Mouse (Mus musculus) stomach, postnatal 0 days (tissue): ENCODE results near the gene Socs7. TPM values are rescaled to one million over a fixed set of nuclear protein-coding genes. Genes with fewer than 3 reads are reported as not detected.
A peak's percentile ranks its signal among the peaks of the same experiment; 100 is the strongest.

ENCODE experiments used
- ATAC-seq: fragments of 200-750 bp; cut with Nextera tagmentation; 2 replicates; pipeline ENCODE4 v1.8.0; 2017; ENCODE audit not compliant: low FRiP score, low TSS enrichment
- DNase-seq: peaks from one replicate; pipeline ENCODE4 v3.0.0-alpha.2; 2016; ENCODE audit warnings: low spot score
- H3K27ac ChIP-seq: fragments of 300-500 bp; sonication (generic); replicated peaks from 2 replicates; pipeline ENCODE4 v1.5.1; 2014; ENCODE audit warnings: mild to moderate bottlenecking, control low read depth
- H3K27me3 ChIP-seq: fragments of 300-500 bp; sonication (generic); 2 replicates; pipeline ENCODE4 v1.6.1; 2014; ENCODE audit warnings: low read length; ENCODE audit not compliant: control insufficient read depth, insufficient read depth
- H3K36me3 ChIP-seq: fragments of 300-500 bp; sonication (generic); 2 replicates; pipeline ENCODE4 v1.6.1; 2014; ENCODE audit warnings: low read length, mixed read lengths; ENCODE audit not compliant: control insufficient read depth, insufficient read depth
- H3K4me1 ChIP-seq: fragments of 300-500 bp; sonication (generic); replicated peaks from 2 replicates; pipeline ENCODE4 v1.6.1; 2014; ENCODE audit warnings: antibody characterized with exemption; ENCODE audit not compliant: control insufficient read depth, insufficient read depth
- H3K4me2 ChIP-seq: fragments of 300-500 bp; sonication (generic); replicated peaks from 2 replicates; pipeline ENCODE4 v1.6.1; 2014; ENCODE audit warnings: low read depth, mild to moderate bottlenecking, control low read depth, moderate library complexity
- H3K4me3 ChIP-seq: fragments of 300-500 bp; sonication (generic); 2 replicates; pipeline ENCODE4 v1.5.1; 2014; ENCODE audit warnings: low read depth, low read length, control low read depth
- H3K9ac ChIP-seq: fragments of 300-500 bp; sonication (generic); 2 replicates; pipeline ENCODE4 v1.6.1; 2014; ENCODE audit warnings: mild to moderate bottlenecking, low read length, control low read depth, mixed read lengths
- H3K9me3 ChIP-seq: fragments of 300-500 bp; sonication (generic); 2 replicates; pipeline ENCODE4 v1.6.1; 2016; ENCODE audit warnings: low read length; ENCODE audit not compliant: control insufficient read depth
- CTCF ChIP-seq: IDR thresholded peaks from 2 replicates; pipeline ENCODE4 v1.5.1; 2016; ENCODE audit warnings: antibody characterized with exemption, low read depth, mild to moderate bottlenecking, moderate library complexity
- EP300 ChIP-seq: optimal IDR thresholded peaks from 2 replicates; pipeline ENCODE3; 2016; ENCODE audit warnings: antibody characterized with exemption
- WGBS: fragments of 180-500 bp; shearing (Covaris S2); extraction: QIAGEN DNeasy Blood & Tissue Kit; methylation state at CpG from one replicate; pipeline ENCODE4 v1.1.7; 2014; 5-methylcytosine and 5-hydroxymethylcytosine counted together
- polyA plus RNA-seq: library from polyadenylated mRNA; unstranded; fragments of >200 nt; fragmentation: Nextera tagmentation; extraction: Ambion mirVana; gene quantifications from 2 replicates; pipeline ENCODE4 v1.2.1, GENCODE M21; 2015

Gene Socs7
- polyA plus RNA-seq, 1 experiment from 2014 or later = 1.3 TPM

- DNase-seq (peak; percentile 83), ATAC-seq (peak; percentile 79)
- H3K27ac ChIP-seq = peak within 1 kb of the TSS; percentile 92
- H3K27me3 ChIP-seq = no peaks in the 10 kb centered on the region
- WGBS = 2% methylated on average over 29 of the region's 29 CpGs
- no peak for TF ChIP-seq EP300
- TF ChIP-seq CTCF = no peak
- H3K36me3 ChIP-seq = no peaks in the 10 kb centered on the region
- H3K4me3 ChIP-seq = peak within 1 kb of the TSS; percentile 85
- H3K4me1 ChIP-seq = no peaks in the 10 kb centered on the region
- peak within 1 kb of the TSS; percentile 84 for H3K9ac ChIP-seq
- H3K4me2 ChIP-seq = peak within 1 kb of the TSS; percentile 98
- no peaks in the 10 kb centered on the region for H3K9me3 ChIP-seq
Measured at GRCm38 (mm10) chr11:97415330-97415711, 53.0 kb downstream of the Socs7 start, which contains the start of gene Arhgap23. Arhgap23 (plus strand) TSS chr11:97415533.

GRCm38 (mm10) chr11:97415712-97416636 lies 53.6 kb downstream of the Socs7 start:
- Histone ChIP-seq H3K4me1 (no peaks in the 10 kb centered on the region), H3K36me3 (no peaks in the 10 kb centered on the region), H3K9ac (peak overlapping the region; percentile 84), H3K4me3 (peak overlapping the region; percentile 85), H3K27ac (peak overlapping the region; percentile 92), H3K4me2 (peak overlapping the region; percentile 98), H3K27me3 (no peaks in the 10 kb centered on the region), H3K9me3 (no peaks in the 10 kb centered on the region)
- DNase-seq (peak; percentile 60), ATAC-seq (peak; percentile 50)
- TF ChIP-seq EP300 (no peak), CTCF (peak; percentile 24; the same call in 1 of the 2 replicates)
- 1% methylated on average over 48 of the region's 49 CpGs for WGBS

GRCm38 (mm10) chr11:97416637-97417035 lies 54.3 kb downstream of the Socs7 start:
- 18% methylated on average over 5 of the region's 5 CpGs for WGBS
- Histone ChIP-seq H3K4me1 (no peaks in the 10 kb centered on the region), H3K27me3 (no peaks in the 10 kb centered on the region), H3K27ac (no peak overlapping the region; the same call in 1 of the 2 replicates), H3K4me3 (peak overlapping the region; percentile 85), H3K36me3 (no peaks in the 10 kb centered on the region), H3K9me3 (no peaks in the 10 kb centered on the region), H3K4me2 (peak overlapping the region; percentile 98), H3K9ac (peak overlapping the region; percentile 84; the same call in 1 of the 2 replicates)
- DNase-seq = no peak
- no peak for ATAC-seq
- TF ChIP-seq EP300 (no peak), CTCF (no peak)

GRCm38 (mm10) chr11:97418834-97419539 lies 56.6 kb downstream of the Socs7 start:
- no peak for ATAC-seq
- 77% methylated on average over 14 of the region's 14 CpGs for WGBS
- no peaks in the 10 kb centered on the region for H3K36me3 ChIP-seq
- H3K27me3 ChIP-seq = no peaks in the 10 kb centered on the region
- no peak for DNase-seq
- H3K4me3 ChIP-seq = no peak overlapping the region
- no peak for TF ChIP-seq EP300
- no peak for TF ChIP-seq CTCF
- no peaks in the 10 kb centered on the region for H3K4me1 ChIP-seq
- H3K9me3 ChIP-seq = no peaks in the 10 kb centered on the region
- H3K4me2 ChIP-seq = no peak overlapping the region
- H3K9ac ChIP-seq = no peak overlapping the region; the same call in 1 of the 2 replicates
- peak overlapping the region; percentile 18; the same call in 1 of the 2 replicates for H3K27ac ChIP-seq

- Histone ChIP-seq H3K9ac (no peak overlapping the region), H3K9me3 (no peaks in the 10 kb centered on the region), H3K27me3 (no peaks in the 10 kb centered on the region), H3K4me1 (no peaks in the 10 kb centered on the region), H3K4me3 (no peak overlapping the region), H3K27ac (0 out of 2 replicates have a peak overlapping the region, but pooled peaks have one; percentile 18), H3K36me3 (no peaks in the 10 kb centered on the region), H3K4me2 (no peak overlapping the region)
- DNase-seq = no peak
- no peak for ATAC-seq
- TF ChIP-seq CTCF = no peak
- TF ChIP-seq EP300 = no peak
- 46% methylated on average over 5 of the region's 5 CpGs for WGBS
Measured at GRCm38 (mm10) chr11:97419540-97419900, 57.2 kb downstream of the Socs7 start.
